Mouse (Mus musculus) gonadal fat pad, adult 2 months (tissue): ENCODE data around the gene Trip6. TPM values are rescaled to one million over a fixed set of nuclear protein-coding genes. Genes with fewer than 3 reads are reported as not detected.

Source experiments
- DNase-seq: peaks from one replicate; pipeline ENCODE4 v3.0.0-alpha.2; 2012; ENCODE audit warnings: low read depth
- polyA plus RNA-seq: library from polyadenylated mRNA; depleted of rRNA; stranded (reverse); fragments of >200 nt; gene quantifications from 2 replicates; pipeline ENCODE4 v1.2.3, GENCODE M21; 2012

The Trip6 gene
- polyA plus RNA-seq, 1 experiment = 56.0 TPM

DNA sequence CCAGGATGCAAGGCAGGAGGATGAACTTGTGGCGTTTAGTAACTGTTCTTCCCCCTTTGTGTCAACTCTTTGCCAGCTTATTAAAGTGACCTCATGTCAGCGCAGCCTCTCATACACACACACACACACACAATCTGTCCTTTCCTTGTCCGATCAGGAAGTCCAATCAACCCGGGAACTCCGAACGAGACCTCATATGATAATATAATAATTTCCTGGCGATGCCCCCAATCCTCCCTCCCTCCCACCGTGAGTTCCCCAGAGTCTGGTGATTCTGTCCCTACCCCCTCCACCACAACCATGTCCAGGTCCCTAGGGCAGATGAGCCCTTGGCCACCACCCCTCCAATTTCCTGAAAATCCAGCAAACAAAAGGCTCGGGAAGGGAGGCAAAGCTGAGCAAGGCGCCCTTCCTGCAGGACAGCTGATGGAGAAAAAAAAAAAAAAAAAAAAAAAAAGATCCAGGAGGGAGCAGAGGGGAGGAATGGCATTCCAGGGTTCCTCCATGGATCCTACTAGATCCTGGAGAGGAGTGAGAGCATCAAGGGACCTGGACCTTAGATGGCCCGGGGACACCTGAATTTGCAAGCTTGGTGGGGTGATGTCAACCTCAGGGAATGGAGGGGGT lies 24.6 kb upstream of the Trip6 start:
- DNase-seq = no peak

DNA sequence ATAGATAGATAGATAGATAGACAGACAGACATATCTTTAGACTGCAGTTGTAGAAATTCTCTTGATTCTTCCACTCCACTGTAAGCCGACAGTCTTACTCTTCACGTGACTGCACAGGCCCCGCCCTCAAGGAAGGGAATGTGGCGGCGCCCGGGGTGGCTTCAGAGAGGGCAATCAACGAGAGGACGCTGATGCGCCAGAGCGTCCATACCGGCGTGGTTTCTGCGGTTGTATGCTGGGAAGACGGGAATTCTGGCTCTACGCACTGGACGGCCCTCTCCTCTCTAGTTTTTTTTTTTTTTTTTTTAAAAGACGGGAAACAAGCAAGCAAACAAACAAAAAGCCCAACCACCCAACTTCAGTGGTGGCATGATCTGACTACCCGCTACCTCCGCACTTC lies 24.1 kb upstream of the Trip6 start:
- DNase-seq = no peak

DNA sequence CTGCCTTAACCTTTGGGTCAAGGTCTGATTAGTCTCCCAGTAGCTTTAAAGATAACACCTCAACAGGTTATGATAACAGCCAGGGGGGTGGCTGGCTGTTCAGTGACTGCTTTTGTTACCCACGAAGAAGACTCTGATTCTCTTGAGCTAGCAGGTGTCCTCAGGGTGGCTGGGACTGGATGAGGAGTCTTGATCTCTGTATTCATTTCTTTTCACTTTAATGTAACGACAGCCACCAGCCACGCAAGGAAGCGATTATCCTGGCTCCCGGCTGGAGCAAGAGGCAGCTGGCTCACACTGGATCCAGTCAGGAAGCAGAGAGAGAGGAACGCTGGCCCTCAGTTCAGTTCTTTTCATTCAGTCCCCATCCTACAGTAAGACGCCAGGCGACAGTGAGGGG lies 23.0 kb upstream of the Trip6 start:
- DNase-seq = no peak

DNA sequence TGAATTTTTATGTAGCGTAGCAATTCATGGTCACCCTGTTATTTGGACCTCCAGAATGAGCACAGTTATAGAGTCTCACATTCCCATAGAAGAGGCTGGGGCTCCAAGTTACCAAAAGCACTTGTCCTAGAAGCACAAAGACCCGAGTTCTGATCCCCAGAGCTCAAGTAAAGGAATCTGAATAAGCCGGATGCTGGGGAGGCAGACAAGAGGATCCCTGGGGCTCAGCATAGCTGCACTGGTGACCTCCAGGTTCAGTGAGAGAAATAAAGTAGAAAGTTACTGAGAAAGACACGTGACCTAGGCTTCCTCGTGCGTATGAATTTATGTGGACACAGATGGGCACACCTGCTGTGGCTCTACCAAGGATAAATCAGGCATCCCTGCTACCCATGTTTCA lies 20.9 kb upstream of the Trip6 start:
- DNase-seq = no peak

DNA sequence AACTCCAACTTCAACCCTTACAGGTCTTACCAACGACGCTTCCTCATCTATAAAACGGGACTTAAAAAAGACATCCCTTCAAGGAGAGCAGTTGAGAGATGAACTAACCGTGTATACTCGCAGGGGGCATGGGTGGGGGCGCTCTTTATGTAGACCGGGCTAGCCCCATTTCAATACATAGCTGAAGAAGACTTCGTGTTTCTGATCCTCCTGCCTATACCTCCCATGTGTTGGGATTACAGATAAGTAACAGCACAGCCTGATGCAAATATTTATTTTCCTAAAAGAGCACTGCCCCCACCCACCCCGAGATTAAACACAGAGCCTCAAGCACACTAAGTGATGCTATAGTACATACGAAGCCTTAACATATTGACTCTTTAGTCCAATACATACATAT lies 20.1 kb upstream of the Trip6 start:
- no peak for DNase-seq

DNA sequence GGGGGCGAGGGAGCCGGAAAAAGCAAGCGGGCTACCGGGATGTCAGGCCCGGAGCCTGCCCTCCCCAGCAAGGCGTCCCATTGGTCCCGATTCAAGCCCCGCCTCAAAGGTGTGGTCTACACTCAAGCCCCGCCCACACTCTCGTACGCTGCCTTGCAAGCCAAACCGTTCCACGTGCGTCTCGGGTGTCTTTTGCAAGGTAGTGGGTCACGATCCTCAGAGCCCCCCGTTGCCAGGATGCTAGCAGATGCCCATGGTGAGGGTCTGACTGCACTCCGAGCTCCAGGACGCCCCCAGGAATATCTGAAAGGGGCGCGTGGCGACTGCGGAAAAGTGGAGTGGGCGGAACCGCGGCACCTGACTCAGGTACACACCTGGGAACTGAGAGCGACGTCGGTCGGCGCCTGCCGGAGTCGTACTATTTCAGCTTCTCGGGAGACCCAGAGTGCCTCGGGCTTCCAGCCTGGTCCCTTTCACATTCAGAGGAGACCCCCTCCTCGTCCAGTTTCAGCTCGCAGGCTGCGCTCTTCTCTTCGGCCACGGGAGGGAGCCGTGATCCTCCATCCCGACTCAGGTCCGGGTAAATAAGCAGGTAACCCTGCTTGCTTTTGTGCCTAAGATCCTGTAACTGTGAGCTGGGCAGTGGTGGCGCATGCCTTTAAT lies 19.4 kb upstream of the Trip6 start, which contains the start of gene Slc12a9:
TSS of gene Slc12a9 (minus strand) at position 86 of the 663 bp plus-strand sequence.
- no peak for DNase-seq

DNA sequence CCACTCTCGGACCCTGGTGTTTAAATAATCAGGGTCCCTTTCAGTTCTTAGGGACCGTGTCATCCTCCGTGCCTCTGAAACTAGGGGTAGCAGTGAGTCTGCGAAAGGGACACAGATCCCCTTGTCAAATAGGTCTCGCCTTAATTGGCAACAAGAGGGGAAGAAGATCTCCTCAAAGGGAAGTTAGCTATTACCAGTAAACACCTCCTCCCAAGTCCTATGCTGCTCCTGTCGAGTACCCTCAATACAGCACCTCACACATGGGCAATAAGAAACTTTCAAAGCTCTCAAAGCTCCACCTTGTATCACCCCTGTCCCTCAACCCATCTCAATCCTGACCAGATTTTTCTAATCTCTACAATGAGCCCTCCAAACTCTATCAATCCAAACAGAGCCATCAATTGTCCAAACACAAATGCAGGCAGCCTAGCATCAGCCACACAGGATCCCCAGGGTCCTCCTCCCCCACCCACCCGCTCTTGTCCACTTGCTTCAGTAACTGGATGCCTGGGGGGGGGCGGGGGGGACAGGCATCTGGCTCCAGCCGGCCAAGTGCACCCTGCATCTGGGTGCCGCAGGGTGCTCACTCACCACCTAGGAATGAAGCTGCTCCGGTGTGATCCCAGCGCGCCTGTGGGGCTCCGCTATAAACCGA lies 18.8 kb upstream of the Trip6 start:
- DNase-seq = no peak

DNA sequence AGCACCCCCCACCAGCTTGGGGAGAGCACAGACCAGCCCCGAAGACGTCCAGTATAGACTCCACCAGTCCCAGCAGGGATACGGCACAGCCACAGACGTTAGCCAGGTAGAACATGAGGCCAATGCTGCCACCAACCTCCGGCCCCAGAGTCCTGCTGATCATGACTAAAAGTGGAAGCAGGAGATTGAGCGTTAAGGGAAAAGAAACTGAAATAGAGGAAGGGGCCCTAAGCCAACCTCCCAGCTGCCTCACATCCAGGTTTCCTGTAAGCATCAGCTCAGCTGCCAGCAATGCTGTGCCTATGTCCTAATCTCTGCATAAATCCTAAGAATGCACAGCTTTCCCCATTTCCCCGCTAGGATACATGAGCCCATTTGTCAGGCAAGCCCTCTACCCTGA lies 16.7 kb upstream of the Trip6 start:
- no peak for DNase-seq

DNA sequence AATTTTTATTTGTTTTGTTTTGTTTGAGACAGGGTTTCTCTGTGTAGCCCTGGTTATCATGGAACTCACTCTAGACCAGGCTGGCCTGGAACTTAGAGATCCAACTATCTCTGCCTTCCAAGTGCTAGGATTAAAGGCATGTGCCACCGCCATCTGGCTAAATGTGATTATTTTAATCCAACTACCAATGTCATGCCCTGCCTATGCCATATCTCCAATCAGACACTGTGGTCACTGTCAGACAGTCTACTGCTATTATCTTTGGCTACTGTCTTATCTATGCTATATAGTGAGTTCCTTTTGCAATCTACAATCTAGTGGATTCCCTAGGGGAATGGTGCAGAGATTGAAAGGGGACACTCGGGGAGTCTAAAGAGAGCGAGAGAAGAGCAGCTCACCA lies 6.8 kb upstream of the Trip6 start:
- no peak for DNase-seq

DNA sequence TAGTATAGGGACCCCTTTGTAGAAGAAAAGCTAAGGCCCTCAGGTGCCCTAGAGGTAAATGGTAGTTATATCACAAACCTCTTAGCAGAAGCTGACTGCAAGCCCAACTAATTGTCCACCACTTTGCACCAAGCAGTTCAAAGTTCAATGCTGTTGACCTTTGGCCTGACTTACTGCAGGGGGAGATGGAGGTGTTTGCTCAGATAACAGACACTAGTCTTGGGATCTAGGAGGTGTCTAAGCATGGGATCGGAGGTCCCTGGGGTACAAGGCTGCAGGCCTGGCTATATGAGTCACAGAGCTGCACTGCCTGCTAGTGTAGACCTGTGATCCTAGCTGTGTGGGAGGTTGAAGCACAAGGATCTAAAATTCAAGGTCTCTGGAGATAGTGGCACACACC lies 4.4 kb upstream of the Trip6 start:
- DNase-seq = no peak

DNA sequence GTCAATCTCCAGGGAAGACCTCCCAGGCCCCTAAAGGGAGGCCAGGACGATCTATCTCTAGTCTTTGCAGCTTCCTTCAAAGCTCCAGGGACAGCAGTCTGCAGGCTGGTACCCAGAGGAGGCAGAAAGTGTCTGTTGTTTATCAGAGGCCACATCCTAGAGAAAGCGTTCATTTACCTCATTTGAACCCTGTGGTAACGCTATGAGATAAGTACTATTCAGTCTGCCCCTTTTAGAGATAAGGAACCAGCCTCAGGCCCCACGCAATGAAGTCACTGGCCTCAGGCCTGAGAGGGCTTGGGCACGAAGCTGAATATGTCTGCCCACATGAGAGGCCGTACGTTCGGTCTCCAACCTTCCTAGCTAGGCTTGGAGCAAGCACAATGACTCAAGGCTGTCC lies 3.2 kb upstream of the Trip6 start:
- DNase-seq = no peak

DNA sequence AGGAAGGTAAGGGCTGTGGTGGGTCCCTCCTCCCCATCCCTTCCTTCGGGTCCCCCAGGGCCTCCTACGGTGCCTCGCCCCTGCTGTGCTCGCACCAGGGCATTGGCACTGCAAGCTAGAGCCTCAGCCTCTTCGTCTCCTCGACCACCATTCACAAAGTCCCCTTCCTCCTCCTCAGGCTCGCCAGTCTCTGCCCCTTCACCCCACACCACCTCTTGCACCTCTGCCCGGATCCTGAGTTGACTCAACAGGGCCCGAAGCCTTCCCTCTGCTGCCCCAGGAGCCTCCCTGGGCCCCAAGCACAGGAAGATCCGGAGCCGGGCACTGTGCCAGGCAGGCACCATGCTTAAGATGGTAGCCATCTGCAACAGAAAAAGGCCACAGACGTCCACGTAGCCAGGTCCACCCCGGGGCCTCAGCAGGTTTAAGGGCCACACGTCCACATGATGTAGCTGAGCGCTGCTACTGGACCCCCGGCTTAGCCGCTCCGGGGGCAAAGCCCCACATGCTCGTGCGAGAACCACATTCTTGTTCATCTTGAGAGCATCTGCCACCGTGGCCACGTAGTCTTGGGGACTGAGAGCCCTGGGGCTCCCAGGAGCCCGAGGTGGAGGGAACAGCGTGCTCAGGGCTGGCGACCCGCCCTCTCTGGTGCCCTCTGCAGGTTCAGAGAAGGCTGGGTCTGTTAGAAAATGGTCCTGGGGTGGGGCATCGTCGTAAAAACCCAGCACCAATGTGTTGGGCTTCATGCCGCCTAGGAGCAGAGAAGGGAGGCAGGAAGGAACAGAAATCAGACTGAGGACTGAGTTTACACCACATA lies 1.1 kb upstream of the Trip6 start:
- DNase-seq = no peak

DNA sequence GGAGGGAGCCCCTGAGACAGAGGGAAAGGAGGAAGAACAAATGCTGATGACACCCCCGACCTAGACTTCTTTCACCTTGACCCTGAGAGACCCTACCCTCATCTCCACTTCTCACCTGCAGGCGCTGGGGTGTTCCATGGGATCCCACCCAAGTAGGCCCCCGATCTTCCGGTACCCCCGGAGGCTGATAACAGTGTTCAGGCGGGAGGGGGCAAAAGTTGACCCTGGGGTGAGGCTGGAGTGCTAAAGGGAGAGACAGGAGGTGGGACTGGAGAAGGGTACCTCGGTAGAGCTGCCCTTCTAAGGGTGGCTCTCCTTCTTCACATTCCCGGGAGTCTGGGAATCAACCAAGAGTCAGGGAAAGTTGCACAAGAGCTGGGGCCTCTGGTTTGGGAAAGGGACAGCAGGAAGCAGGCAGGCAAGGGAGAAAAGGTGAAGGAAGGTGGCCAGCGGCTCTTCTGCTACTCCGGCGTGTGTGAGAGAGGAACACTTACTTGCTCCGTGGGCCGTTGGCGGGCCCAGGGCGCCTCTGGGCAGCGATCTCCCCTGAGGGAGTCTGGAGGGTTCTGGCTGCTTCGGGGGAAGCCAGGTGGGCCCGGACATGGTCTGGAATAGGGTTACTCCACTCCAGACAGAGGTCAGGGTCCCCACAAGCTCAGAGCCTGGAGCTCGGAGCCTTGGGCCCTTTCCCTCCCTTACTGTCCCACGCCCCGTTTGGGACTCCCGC lies 575 bp downstream of the Trip6 start:
- no peak for DNase-seq

DNA sequence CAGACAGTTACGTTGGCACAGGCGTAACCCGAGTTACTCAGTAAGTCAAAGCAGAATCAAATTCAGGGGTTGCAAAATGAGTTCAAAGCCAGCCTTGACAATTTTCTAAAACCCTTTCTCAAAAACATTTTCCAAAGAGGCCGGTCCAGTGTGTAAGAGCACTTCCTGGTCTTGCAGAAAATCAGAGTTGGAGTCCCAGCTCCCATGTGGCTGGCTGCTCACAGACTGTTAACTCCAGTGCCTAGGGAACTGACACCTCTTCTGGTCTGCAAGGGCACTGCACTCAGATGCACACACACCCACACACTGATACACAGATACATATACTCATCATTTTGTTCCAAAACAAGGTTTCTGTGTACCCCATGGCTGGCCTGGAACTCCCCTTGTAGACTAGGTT lies 5.8 kb downstream of the Trip6 start:
- DNase-seq = no peak

DNA sequence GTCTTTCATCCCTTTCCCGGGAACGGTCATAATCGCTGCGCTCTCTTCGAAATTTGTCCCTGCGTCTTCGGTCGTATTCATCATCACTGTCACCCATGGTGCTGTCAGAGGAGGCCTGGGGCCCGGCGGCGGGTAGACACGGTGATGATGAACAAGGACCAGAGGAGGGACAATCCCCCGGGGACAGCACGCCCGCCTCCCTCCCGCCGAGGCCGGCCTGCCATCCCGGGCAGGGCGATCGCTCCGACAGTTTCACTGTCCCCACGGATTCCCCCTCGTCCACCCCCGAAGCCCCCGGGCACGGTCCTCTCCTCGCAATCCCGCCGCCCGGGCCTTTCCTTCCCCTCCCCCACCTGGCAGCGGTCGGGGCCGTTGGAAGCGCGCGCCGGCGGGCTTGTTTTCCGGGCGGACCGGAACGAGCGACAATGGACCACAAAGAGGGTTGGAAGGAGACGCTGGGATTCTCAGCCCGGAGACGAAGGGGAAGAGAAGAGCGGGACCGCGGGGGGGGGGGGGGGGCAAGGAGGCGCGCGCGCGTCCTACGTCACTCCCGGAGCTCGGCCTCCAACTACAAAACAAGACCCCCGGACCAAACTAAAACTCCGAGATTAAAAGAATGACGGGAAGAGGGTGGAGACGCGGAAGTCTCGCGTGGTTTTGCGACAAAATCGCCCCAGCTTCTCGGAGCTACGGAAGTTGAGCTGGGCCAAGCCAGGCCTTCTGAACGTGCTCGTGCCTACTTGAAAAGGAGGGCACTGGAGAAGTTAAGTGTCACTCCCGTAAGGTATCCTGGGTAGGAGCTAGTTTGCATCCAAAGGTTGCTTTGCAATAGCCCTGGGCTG lies 6.9 kb downstream of the Trip6 start, which contains the start of gene Srrt:
TSS of gene Srrt (minus strand) at position 604 of the 842 bp plus-strand sequence.
- peak; percentile 54 for DNase-seq

DNA sequence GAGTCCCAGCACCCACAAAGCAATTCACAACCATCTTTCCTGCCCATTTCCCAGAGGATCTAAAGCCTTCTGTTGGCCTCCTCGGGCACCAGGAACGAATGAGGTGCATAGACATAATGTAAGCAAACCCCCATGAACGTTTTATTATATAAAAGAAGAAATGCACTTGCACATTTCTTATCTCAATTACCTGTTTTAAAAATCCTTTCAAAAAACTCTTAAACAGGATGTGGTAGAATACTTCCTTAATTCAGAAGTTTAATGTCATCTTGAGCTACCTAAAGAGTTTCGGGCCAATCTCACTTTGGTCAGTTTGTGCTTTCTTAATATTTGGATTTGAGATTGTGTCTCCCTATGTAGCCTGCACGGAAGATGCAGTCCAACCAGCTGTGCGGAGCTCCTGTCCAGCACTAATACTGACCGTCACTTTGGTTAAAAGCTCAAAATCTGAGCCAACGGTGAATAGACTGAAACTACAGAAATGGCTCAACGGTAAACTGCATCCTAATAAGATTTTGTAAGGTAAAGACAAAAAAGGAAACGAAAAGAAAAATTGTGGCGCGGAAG lies 7.7 kb downstream of the Trip6 start:
- no peak for DNase-seq

DNA sequence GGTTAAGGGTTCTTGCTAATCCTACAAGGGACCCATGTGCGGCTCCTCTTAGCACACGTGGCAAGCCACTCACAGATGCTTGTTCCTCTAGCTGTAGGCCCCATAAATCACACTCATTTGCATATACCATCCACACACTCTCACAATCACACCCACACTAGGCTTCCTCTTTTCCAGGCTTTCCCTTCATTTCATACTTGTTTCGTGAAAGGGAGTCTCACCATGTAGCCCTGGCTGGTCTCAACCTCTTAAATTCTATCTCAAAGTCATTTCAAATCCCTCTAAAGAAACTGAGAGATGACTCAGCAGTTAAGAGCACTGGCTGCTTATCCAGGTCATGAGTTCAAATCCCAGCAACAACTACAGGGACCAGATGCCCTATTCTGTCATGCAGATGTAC lies 8.4 kb downstream of the Trip6 start:
- no peak for DNase-seq

DNA sequence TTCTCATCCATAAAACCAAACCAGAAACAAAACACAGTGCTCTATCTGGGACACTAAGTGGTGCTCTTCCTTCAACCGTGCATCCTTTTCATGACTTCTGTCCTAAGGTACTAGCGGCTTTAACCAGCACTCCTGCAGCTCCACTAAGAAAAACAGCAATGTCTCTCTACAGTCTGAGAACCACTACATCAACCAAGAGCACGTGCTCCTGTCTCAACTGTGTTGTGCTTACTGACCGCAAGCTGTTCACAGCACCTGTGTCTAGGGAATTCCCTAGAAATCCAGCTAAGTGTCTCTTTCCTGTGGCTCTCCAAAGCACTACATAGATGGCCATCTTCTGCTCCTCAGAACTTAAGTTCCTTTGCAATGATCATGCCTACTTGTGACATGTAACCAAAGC lies 9.4 kb downstream of the Trip6 start:
- DNase-seq = no peak

DNA sequence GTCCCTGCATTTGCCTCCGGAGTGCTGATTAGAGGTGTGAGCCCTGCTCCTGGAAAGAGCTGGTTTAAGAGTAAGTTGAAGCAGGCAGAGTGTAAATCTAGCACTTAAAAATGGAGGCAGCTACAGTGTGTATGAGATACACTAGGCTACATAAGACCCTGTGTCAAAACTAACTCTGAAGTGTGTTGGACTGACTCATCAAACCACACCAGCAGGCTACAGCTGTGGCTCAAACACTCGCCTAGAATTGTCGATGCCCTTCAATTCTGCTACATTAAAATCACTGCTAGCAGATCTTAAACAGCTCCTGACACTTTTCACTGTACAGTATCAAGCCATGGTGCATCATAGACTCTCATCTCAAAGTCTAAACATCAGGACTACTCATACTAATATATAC lies 10.0 kb downstream of the Trip6 start:
- no peak for DNase-seq

DNA sequence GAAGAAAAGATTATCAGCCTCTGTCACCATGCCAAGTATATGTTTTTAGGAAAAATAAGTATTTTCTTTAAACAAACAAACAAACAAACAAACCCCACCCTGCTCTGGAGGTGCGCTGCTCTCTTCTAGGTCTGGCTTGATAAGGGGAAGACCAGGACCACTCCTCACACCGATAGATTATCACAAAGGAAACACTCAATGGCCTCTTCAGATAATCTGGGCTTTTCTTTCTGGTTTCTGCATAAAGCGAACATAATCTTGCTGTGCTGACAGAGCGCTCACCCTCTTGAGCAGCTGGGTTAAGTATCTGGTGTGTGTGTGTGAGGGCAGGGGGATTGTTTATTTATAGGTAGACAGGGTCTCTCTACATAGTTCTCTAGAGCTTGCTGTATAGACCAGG lies 10.6 kb downstream of the Trip6 start:
- DNase-seq = no peak
